Mouse (Mus musculus) spleen, adult 18-20 months (tissue): ENCODE measurements around the gene Dtd2.
A peak's percentile ranks its signal among the peaks of the same experiment; 100 is the strongest.

Experiments
- DNase-seq, 2 experiments: peaks; one replicate each; pipeline ENCODE4 v3.0.0; 2022; ENCODE audit warnings: mixed read lengths in 2 of 2

The Dtd2 gene

DNA sequence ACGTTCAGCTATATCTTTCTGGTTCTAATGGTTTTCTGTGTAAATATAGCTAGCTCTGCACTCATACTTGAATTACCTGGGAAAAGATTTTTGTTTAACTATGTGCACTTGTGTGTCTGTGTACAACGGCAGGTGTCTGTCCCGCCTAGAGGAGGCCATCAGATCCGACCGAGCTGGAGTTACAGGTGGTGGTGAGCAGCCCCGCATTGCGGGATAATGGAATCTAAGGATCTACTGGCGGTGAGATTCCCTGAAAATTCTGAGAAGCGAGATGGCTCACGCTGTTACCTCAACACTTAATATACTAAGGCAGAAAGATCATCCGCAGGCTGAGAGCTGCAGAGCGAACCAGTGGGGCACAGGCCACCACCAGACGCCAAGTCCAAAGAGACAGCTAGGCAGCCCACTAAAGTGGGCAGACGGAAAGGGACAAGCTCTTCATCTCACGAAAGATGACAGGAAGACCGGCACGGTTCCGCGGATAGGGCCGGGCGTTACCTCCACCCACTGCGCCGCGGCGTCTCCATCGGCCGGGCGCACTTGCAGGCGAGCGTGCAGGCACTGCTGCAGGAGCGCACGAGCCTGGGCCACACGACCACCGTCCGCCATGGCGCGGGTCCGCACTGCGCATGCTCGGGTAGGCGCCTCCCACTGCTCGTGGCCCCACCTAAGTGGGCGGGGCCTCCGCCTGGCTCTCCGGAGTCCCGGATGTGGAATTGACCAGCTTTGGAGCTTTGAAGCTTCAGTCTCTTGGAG is at the start of gene Dtd2:
TSS of gene Dtd2 (minus strand) at position 625 of the 756 bp plus-strand sequence.
- DNase-seq: peak; percentile 85 to 93

DNA sequence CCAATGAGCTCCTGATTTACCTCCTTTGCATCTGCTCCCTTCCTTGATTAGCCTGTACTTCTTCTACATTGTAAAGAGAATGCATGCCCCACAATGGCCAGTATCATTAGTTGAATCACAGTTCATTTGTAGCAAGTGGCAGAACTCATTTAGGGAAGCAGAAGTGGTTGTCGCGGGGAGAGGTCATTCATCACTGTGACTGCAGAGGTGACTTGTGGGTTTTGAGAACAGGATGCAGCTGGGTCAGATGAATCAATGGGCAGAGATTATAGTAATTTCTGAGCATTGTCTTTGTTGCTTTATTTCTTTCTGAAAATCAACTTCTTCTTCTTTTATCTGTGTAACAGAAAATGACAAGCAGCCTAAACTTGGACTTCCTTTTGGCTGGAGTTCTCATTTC is 43.0 kb upstream of the Dtd2 start:
- no peak for DNase-seq

DNA sequence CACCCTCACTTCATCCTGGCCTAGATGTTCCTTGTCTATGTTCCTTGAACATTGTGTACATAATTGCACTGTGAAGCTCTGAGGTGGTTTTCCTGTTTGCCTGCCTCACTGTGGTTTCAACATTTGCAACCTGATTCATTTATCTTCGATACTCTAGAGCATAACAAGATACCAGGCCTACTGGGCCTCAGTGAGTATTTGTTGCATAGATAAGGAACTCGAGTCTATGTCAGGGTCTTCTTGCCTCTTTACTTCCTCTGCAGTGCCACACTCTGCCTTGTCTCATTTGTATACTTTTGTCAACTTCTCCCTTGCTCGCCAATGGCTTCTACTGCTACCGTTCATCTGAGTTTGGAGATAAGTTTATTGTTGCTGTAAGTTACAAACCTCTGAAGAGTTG is 40.1 kb upstream of the Dtd2 start:
- no peak for DNase-seq

GRCm38 (mm10) chr12:52042818-52043336 is 36.6 kb upstream of the Dtd2 start:
- no peak for DNase-seq

DNA sequence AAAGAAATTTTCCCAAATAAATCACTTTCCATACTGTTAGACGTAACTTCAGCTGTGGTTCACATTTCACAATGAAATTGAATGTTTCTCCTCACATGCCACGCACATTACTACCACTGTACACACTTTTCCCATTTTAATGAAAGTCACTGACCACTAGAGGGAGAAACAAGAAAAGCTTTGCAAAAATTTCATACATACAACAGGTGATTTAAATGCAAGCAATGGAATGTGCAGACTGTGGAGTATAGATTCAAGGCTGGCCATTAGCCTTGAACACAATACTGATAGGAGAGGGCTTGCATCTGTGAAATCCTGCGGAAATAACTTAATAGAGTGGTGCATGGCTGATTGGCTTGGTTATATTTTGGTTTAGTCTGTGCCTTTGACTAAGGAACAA is 32.1 kb upstream of the Dtd2 start:
- DNase-seq: no peak

- no peak for DNase-seq
Measured at GRCm38 (mm10) chr12:52034956-52035355, 28.7 kb upstream of the Dtd2 start.

DNA sequence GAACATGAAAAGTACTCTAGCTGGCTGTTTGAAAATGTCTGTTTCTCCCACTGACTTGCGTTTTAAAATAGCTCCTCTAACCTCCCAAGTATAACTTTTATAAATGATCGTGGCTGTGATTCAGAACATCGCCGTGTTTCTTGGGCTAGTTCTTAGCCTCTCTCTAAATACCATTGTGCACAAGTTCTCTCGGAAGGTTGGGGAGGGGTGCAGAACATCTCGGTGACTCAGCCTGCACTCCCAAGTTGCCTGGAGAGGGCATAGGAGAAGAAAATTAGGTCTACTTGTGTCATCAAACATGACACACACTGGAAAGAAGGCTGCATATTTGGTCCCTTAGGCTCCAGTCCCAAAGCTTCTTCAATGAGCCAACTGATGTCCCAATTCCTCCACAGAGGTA is 26.0 kb upstream of the Dtd2 start:
- DNase-seq: no peak

GRCm38 (mm10) chr12:52027963-52028362 is 21.7 kb upstream of the Dtd2 start, which contains the start of gene Gpr33:
Gpr33 (minus strand) TSS chr12:52028063.
- DNase-seq: no peak

- DNase-seq: no peak
Measured at GRCm38 (mm10) chr12:52014494-52015029, 8.3 kb upstream of the Dtd2 start.

DNA sequence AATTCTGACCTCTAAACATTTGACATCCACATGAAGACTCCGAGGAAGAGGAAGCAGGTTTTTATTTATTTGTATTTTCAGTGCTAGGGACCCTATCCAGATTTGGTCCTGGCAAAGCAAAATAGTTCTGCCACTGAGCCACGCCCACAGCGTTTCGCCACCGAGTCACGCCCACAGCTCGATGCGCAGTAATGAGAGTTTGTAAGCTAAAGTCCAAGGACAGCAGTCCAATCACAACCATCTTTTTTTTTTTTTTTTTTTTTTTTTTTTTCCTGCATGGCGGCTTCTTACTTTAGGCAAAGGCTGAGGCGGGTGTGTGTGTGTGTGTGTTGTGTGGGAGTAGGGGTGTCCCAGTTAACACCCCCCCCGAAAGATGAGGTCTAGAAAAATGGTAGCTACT is 7.7 kb upstream of the Dtd2 start:
- no peak for DNase-seq

DNA sequence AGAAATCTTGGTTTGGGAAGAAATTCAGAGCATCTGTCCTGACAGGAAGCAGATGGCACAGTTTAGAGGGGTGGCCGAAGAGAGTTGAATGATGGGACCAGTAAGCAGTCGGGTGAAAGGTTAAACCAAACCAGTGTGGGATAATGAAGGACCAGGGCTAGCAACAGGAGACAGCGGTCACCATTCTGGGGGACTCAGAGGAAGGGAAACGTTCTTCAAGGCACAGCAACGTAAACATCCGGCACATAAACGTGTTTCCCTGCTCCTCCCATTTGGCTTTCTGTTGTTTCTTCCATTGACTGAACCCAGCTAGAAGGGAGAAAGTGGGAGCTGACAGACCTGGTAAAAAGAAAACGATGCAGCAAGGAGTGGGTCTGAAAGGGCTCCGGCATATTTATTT is 7.0 kb upstream of the Dtd2 start:
- no peak for DNase-seq

- no peak for DNase-seq
Measured at GRCm38 (mm10) chr12:52012159-52012558, 5.9 kb upstream of the Dtd2 start.

DNA sequence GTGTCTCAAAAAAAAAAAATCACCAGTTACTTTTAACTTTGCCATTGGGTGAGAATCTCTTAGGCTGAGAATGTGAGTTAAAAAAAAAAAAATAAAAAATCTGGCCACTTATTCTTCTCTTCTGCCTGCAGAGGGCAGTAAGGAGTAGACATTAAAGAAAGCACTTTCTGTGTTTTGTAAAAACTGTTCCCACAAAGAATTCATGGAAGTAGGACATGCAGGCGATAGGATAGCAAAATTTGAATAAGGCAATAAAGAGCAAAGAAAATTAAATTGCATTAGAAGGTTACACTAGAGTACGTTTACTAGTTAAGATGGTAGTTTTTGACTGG is 4.3 kb upstream of the Dtd2 start:
- no peak for DNase-seq

DNA sequence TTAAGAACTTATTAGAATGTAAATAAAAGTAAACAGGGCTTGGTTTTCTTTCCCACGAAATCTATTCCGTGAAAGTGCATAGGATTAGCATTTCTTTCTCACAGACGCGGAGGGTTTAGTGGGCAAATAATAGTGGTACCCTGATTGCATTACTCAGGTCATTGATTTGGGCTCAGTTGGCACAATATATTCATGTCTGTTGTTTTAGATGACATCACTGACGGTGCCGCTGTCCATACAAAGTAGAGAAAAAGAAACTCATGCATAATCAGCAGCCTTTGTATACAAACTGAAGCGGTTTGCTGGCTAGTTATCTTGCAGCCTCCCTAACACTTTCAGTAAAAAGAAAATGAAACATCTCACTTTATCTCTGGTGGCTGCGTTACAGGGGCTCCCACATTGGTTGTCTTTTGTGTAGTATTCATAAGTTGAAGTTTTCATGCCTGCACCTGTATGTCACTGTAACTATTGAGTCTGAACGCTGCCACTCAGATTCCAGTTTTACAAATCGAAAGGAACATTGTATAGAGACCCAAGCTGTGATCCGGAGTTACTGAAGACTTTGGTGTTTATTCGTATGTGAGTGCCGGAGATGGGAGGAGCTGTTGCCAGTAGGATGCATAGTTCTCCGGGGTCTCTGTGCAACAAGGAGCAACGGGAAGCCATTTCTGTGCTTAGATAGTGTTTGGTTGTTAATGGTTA is 3.8 kb upstream of the Dtd2 start:
- no peak for DNase-seq

GRCm38 (mm10) chr12:52006633-52006994 is 313 bp upstream of the Dtd2 start:
- DNase-seq: no peak

GRCm38 (mm10) chr12:52002746-52003145 is 3.6 kb downstream of the Dtd2 start:
- no peak for DNase-seq

DNA sequence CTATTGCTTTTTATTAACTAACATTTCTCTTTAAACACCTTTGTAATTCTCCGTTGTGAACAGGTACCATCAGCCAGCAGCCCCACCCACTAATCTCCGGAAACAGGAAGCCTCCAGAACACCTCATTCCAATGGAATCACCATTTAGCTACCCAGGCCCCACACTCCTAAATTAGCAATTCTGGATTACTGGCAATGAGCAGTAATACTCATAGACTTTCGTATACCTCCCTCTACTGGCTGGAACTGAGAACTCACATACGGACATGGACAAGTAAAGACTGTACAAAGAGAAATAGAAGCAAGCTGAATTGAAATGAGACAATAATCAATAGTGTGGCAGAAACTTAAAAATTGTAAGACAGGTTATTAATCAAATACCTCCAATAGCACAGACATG is 4.8 kb downstream of the Dtd2 start:
- peak in 1 of 2 experiments; percentile 35 for DNase-seq

DNA sequence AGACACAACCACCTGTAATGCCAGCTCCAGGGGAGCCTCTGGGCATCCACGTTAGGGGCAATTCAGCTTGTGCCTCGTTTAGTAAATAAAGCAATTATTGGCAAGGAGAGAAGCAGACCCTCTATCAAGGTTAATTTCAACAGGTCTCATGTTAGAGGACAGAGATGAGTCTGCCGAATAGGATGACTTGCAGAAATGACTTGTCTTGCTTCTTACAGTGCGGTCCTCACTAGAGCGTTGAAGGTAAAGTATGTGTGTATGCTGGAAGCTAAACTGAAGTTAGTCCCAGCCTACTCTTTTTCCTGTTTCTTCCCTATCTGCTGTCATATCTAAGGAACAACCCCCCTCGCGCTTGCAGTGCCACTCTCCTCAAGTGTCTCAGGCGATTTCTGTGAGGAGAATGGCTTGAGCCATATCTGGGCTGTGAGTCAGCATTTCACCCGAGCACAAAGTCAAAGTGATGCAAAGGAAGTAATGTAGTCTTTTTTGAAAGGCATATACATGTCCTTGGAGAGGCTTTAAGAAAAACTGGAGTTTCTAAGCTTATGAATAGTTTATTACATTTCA is 7.9 kb downstream of the Dtd2 start:
- no peak for DNase-seq

DNA sequence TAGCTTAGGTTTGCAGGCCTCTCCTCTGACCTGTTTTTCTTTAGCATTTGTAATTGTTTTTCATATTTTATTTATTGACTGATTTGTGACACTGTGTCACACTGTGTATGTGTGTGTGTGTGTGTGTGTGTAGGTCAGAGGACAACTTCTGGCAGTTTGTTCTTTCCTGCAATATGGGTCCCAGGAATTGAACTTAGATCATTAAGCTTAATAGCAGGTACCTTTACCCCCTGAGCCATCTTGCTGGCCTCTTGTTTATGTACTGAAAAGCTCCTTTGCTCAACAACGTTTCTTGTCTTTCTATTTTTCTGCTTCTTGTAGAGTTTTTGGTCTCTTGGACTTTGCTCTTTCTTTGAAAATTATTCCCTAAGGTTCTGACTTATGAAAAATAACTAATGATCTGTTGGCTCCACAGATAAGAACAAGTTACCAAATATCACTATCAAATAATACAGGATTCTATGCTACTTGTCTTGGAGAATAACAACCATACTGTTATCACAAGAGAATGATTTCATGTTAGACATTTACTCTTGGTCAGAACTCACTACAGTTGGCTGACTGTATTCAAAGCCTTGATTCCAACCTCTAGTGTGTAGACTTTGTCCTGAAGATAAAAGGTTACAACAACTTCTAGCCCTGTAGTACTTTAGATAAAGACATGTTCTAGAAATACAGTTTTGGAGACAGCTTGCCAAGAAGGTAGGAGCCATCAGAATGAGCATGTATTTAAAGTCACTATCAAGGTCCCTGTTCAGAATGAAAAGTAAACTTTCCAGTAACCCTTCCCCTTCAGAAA is 10.4 kb downstream of the Dtd2 start:
- no peak for DNase-seq

GRCm38 (mm10) chr12:51990629-51991028 is 15.7 kb downstream of the Dtd2 start:
- no peak for DNase-seq

DNA sequence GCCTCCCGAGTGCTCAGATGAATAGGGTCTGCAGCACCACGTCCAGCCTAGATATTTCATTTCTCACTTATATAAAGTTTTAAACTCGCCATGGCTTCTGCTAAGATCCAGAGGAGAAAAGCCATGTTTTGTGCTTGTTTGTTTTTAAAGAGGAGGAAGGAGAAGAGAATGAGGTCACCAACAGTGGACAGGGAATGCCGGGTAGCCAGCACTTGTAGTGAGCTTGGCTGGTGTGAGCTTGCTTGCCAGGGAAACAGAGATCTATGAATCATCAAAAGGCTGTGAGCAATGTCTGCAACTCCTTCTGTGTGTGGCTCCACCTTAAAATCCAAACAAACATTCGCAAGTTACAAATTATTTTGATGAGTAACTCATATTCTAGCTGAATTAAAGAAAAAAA is 17.8 kb downstream of the Dtd2 start:
- DNase-seq: no peak

GRCm38 (mm10) chr12:51985826-51986225 is 20.5 kb downstream of the Dtd2 start:
- DNase-seq: no peak

DNA sequence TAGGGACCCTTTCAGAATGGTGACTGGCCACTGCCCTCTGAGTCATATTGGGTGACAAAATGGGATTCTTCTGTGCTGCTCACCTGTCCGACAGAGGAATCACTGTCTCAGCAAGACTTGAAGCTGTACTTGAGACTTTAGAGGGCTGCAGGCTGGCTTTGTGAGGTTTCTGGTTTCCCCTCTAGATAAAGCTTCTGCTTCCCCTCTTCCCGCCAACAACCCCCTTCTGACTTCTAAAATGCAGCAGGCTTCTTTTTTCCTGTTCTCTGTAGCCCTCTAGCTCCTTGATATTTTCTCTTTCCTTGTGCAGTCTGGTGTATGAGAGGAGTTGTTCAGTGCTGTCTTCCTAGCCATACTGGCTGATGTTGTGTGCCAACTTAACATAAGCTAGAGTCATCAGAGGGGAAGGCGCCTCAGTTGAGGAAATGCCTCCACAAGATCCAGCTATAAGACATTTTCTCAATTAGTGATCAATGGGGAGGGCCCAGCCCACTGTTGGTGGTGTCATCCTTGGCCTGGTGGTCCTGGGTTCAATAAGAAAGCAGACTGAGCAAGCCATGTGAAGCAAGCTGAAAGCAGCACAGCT is 21.0 kb downstream of the Dtd2 start:
- no peak for DNase-seq
